In the genomic region with DNA sequence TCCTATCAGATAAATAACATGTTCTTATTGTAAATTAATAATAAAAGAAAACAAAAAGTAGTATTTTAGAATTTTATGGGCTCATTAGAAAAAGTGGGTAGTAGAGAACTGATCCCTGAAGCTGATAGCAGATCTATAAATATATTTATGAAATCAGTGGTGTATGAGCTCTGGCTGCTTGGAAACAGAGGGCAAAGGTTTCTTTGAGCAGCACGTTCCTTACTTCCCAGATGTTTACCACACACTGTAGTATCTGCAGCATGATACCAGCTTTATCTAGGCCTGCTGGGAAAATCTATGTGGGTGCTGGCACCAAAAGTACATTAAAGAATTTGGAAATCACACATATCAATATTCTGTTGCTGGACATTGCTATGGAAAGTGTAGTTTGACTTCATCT, we compare ENCODE assay signal across 38 mouse cellular contexts. TPM values are rescaled to one million over a fixed set of nuclear protein-coding genes. Genes with fewer than 3 reads are reported as not detected.
"Had no signal": no experiment of that assay in that cellular context is flagged by ENCODE, and none has a peak within 500 bp of the region (broad histone marks: within the 10 kb centered on the region; RNA-seq: fewer than 3 reads in every experiment).

No protein-coding gene starts in this region.

- H3K4me2 ChIP-seq: heart, embryonic 13.5 days; heart, embryonic 15.5 days; hindbrain, embryonic 12.5 days; hindbrain, embryonic 14.5 days; kidney, embryonic 15.5 days; limb, embryonic 13.5 days; limb, embryonic 15.5 days; liver, embryonic 12.5 days had no signal

- DNase-seq: gastrocnemius, adult 2 months; gastrocnemius, postnatal 10 days; gastrocnemius, postnatal 25 days; heart, adult 18-20 months; heart, postnatal 14 days; heart, postnatal 4 days; kidney, adult 11 months; kidney, adult 2 months; kidney, adult 9 months; kidney, postnatal 14 days; kidney, postnatal 36 days; left cerebral cortex, postnatal 4 days had no signal

- ATAC-seq: forebrain, embryonic 16.5 days; hindbrain, embryonic 16.5 days; inflammation-experienced regulatory T-cells, adult 6 months; liver, embryonic 12.5 days had no signal

- H3K27ac ChIP-seq: gastrocnemius, adult 2 months; heart, embryonic 13.5 days; heart, embryonic 15.5 days; hindbrain, embryonic 10.5 days; hindbrain, embryonic 12.5 days; hindbrain, embryonic 14.5 days; kidney, embryonic 15.5 days; kidney, postnatal 0 days; limb, embryonic 13.5 days; limb, embryonic 15.5 days; liver, embryonic 12.5 days; liver, embryonic 14.5 days had no signal

- H3K4me1 ChIP-seq: hindbrain, embryonic 10.5 days; hindbrain, embryonic 12.5 days; liver, embryonic 12.5 days had no signal

- H3K27me3 ChIP-seq: heart, embryonic 13.5 days; heart, embryonic 15.5 days; hindbrain, embryonic 12.5 days; kidney, embryonic 15.5 days; limb, embryonic 13.5 days; limb, embryonic 15.5 days; liver, embryonic 12.5 days had no signal

- H3K9me3 ChIP-seq: heart, embryonic 10.5 days; heart, embryonic 13.5 days; heart, embryonic 15.5 days; hindbrain, embryonic 10.5 days; hindbrain, embryonic 12.5 days; kidney, embryonic 15.5 days; limb, embryonic 13.5 days; limb, embryonic 15.5 days; liver, embryonic 12.5 days had no signal

- H3K9ac ChIP-seq: heart, embryonic 13.5 days; heart, embryonic 15.5 days; hindbrain, embryonic 12.5 days; hindbrain, embryonic 14.5 days; kidney, embryonic 15.5 days; limb, embryonic 13.5 days; limb, embryonic 15.5 days; liver, embryonic 12.5 days; liver, embryonic 14.5 days had no signal

- H3K4me3 ChIP-seq: gastrocnemius, adult 2 months; heart, embryonic 10.5 days; heart, embryonic 13.5 days; heart, embryonic 15.5 days; hindbrain, embryonic 10.5 days; hindbrain, embryonic 12.5 days; kidney, embryonic 15.5 days; limb, embryonic 13.5 days; limb, embryonic 15.5 days; liver, embryonic 12.5 days had no signal

- H3K36me3 ChIP-seq: heart, embryonic 15.5 days; hindbrain, embryonic 10.5 days; hindbrain, embryonic 12.5 days; liver, embryonic 12.5 days had no signal

RNA-seq across cellular contexts. Expression of a gene that starts 18.5 kb away (rescaled TPM):
- total RNA-seq: gastrocnemius, adult 2 months; gastrocnemius, postnatal 10 days; gastrocnemius, postnatal 25 days; gastrocnemius, postnatal 4 days; granulocyte monocyte progenitor cell, adult 5-6 weeks; heart, adult 18-20 months; heart, adult 8-10 months; heart, postnatal 14 days; heart, postnatal 4 days; layer of hippocampus, postnatal 10 days; layer of hippocampus, postnatal 25 days; left cerebral cortex, adult 18-20 months; left cerebral cortex, adult 8-10 months; left cerebral cortex, postnatal 10 days; left cerebral cortex, postnatal 25 days; left cerebral cortex, postnatal 4 days had no signal
- polyA plus RNA-seq: forebrain, embryonic 16.5 days; frontal cortex, adult 2 months; kidney, adult 2 months; limb, embryonic 11.5 days; liver, embryonic 14.5 days had no signal
